Mouse (Mus musculus) thymus, postnatal 10 days (tissue): Measurements from ENCODE around the gene Hipk4.
A peak's percentile ranks its signal among the peaks of the same experiment; 100 is the strongest.

Source experiments
- DNase-seq, 2 experiments: peaks; one replicate each; pipeline ENCODE4 v3.0.0; 2021; ENCODE audit warnings: low spot score in 2 of 2

The Hipk4 gene

DNA sequence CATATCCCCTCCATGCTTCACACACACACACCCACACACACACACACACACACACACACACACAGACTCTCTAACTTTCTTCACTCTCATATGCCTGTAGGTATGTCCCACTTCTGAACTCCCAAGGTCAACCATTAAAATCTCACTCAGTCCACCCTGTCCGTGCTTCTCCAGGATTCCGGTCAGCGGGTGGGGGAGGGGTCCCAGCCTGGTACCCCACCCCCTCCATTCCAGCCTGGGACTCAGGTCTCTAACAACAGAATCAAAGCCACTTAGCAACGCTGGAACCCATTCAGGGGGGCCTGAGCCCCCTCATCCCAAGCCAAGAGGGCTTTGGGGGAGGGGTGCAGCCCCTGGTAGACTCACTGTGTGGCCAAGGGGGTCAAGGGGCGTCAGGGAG, at the start of gene Hipk4:
TSS of gene Hipk4 (plus strand) at position 301 of the 400 bp plus-strand sequence.
- no peak for DNase-seq

DNA sequence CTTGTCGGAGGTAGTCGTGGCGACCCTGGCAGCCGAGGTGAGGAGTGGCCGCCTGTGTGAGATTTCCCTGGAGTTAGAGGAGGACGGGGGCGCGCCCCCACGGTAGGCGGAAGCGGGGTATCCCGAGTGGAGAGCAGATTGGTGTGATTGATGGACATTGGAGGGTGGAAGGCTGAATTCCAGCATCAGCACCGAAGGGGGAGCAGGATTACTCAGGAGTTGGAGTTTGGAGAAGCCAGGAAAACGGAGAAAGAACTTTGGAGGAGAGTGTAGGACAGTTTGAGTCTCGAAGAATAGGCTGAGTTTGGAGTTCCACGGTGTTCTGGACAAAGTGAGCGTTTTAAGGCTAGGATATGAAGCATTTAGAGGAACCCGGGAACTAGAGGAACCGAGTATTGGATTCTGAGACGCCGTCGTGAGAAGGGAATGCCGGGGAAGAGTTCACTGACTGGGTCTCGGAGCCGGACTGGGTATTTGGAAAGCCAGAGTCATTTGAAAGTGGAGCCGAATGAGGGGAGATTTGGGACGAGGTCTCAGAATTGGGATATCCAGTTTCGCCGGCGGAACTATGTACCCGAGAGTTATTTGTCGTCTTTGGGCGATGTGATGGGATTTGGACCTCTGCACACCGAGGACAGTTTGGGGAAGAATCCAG, 49.1 kb upstream of the Hipk4 start:
- no peak for DNase-seq

GRCm38 (mm10) chr7:27474490-27474954, 48.5 kb upstream of the Hipk4 start:
- peak; percentile 85 to 89 for DNase-seq

GRCm38 (mm10) chr7:27475596-27475995, 47.5 kb upstream of the Hipk4 start:
- no peak for DNase-seq

DNA sequence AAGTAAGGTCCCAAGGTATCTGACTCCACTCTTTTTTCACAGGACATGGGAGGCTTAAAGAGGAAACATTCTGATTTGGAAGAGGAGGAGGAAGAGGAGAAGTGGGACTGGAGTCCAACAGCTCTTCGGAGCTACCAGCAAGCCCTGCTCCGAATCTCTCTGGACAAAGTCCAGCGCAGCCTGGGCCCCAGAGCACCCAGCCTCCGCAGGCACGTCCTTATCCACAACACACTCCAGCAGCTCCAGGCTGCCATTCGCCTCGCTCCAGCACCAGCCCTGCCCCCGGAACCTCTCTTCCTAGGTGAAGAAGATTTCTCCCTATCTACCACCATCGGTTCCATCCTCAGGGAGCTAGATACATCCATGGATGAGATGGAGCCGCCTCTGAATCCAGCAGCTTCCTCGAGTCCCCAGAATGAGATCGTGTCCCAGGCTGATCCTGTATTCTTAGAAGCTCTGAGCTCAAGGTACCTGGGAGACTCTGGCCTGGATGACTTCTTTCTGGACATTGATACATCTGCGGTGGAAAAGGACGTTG, 46.9 kb upstream of the Hipk4 start:
- no peak for DNase-seq

- no peak for DNase-seq
Observed at GRCm38 (mm10) chr7:27478561-27478960, 44.5 kb upstream of the Hipk4 start.

- DNase-seq: no peak
Observed at GRCm38 (mm10) chr7:27479750-27480149, 43.3 kb upstream of the Hipk4 start.

- DNase-seq: no peak
Observed at GRCm38 (mm10) chr7:27480506-27480905, 42.6 kb upstream of the Hipk4 start.

- DNase-seq: no peak
Observed at GRCm38 (mm10) chr7:27480927-27481626, 42.0 kb upstream of the Hipk4 start.

GRCm38 (mm10) chr7:27481627-27481969, 41.5 kb upstream of the Hipk4 start:
- peak; percentile 59 to 60 for DNase-seq

- no peak for DNase-seq
Observed at GRCm38 (mm10) chr7:27483860-27484259, 39.2 kb upstream of the Hipk4 start.

- DNase-seq: peak; percentile 25 to 43
Observed at GRCm38 (mm10) chr7:27486102-27486769, 36.8 kb upstream of the Hipk4 start.

DNA sequence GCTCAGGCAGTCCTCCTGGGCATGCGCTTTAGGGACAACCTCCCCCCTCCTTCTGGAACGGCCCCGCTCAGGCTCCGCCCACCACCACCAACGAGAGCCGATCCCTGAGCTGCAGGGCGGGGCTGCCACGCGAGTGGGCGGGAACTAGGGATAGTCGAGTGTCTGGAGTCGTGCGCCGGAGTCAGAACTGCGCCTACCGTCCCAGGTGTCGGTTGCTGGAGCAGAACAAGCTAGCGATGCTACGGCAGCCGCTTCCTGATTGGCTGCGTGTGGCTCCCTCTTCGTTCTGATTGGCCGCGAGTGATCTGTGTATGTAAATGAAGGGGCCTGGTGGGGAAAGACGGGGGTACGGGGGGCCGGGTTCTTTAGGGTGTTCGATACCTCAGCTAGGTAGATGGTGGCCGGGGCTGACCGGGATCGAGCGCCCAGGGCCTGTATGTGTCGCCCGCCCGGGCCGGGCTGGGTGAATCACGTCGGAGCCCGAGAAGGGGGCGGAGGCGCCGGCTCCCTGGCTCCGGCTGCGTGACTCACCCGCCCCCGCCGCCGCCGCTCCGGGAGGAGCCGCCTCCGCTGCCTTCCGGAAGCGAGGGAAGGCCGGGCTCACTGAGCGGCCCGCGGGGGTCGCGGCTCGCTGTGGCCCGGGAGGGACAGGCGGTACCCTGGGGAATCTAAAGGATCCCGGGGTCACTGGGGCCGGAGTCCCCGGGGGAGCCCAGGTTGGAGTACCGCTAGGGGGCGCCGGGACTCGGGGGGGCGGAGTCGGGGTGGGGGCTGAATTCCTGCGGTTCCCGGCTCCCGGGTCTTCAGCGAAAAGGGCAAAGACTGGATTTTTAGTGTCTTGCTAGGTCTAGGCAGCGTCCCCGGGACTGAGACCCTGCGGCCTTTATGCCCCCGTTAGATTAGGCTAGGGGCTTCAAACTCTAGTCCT, 36.0 kb upstream of the Hipk4 start, which contains the start of gene Sertad1:
TSS of gene Sertad1 (plus strand) at position 141 of the 928 bp plus-strand sequence.
- DNase-seq: peak; percentile 99 to 100

DNA sequence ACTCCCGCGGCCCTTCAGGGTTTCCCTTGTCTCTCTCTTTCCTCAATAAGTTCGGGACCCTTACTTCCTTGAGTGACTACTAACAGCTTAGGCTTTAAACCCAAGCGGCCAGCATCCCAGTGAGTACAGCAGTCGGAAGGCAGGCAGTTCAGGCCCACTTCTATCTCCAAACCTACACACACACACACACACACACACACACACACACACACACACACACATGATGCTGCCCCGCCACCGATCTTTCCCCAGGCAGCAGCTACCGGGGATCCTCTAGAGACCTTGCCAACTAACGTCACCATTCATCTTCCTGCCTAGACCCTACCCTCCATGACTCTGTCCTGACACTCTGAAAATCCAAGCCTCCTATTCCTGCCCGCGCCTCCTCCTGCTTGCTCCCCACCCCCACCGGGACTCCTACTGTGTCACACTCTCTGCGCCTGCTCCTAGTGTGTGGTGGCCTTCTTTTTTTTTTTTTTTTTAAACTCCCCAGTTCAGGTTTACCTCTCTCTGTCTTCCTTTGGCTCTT, 35.3 kb upstream of the Hipk4 start:
- DNase-seq: peak in 1 of 2 experiments; percentile 38

- no peak for DNase-seq
Observed at GRCm38 (mm10) chr7:27489270-27489869, 33.7 kb upstream of the Hipk4 start.

DNA sequence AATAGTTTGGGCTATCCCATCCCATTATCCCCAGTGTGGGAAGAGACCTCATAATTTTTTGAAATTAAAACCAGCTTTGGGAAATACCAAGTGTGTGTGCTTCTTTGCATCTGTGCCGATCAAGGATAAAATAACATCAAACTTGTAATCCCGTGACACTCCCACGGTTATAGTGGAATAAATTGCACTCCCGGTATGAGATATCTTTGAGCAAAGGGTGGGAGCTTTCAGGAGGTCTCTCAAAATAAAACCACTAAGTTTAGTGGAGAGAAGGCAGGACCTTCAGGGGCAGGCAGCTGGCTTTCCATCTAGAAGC, 32.9 kb upstream of the Hipk4 start:
- DNase-seq: no peak

GRCm38 (mm10) chr7:27490543-27491329, 32.3 kb upstream of the Hipk4 start:
- peak; percentile 84 to 93 for DNase-seq

DNA sequence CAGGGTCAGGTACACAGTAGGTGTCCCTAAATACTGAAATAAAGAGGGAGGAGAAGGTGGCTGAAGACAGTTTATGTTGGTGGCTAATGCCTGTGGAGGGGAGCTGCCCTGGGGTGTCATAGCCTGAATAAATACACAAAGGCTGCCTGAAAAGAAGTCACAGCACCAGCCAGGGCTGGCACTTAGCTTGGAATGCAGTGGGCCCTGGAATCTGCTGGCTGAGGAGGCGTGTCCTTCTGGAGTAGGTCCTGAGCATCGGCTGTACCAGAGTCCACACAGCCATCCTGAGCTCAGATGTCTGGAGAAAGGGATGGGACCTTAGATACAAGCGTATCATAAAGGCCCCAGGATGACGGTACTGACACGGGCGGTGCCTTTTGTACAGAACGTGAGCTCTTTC, 31.2 kb upstream of the Hipk4 start:
- no peak for DNase-seq

- DNase-seq: no peak
Observed at GRCm38 (mm10) chr7:27493022-27493421, 30.0 kb upstream of the Hipk4 start.

- DNase-seq: no peak
Observed at GRCm38 (mm10) chr7:27493450-27493849, 29.6 kb upstream of the Hipk4 start.
